Mouse (Mus musculus) heart, adult 2 months (tissue): ENCODE measurements around the gene Rpl22.

Source experiments
- CTCF ChIP-seq: fragments of 200-600 bp; IDR thresholded peaks from 2 replicates; pipeline ENCODE4 v1.8.1; 2022; ENCODE audit warnings: antibody characterized with exemption, mild to moderate bottlenecking, moderate library complexity
- POLR2A ChIP-seq: fragments of 200-500 bp; IDR thresholded peaks from 2 replicates; pipeline ENCODE4 v1.6.1; 2011; ENCODE audit warnings: mild to moderate bottlenecking, low read depth, low read length, control low read depth; ENCODE audit not compliant: insufficient read depth

- no peak for TF ChIP-seq CTCF
- no peak for TF ChIP-seq POLR2A
These were observed 24.4 kb downstream of the Rpl22 start for GRCm38 (mm10) chr4:152349837-152350381.
